Mouse (Mus musculus) hindbrain, embryonic 11.5 days (tissue): Measurements from ENCODE around the gene Sema4d. TPM values are rescaled to one million over a fixed set of nuclear protein-coding genes. Genes with fewer than 3 reads are reported as not detected.

Experiments used
- ATAC-seq: fragments of 200-750 bp; cut with Nextera tagmentation; 2 replicates; pipeline ENCODE4 v1.8.0; 2017; ENCODE audit warnings: mild to moderate bottlenecking, moderate TSS enrichment, moderate library complexity; ENCODE audit not compliant: low FRiP score
- DNase-seq: peaks from one replicate; pipeline ENCODE4 v3.0.0-alpha.2; 2015; ENCODE audit warnings: low spot score
- H3K27ac ChIP-seq: fragments of 300-500 bp; sonication (generic); 2 replicates; pipeline ENCODE4 v1.5.1; 2014; ENCODE audit warnings: mild to moderate bottlenecking, low read depth, low read length
- H3K27me3 ChIP-seq: fragments of 300-500 bp; sonication (generic); 2 replicates; pipeline ENCODE4 v1.6.1; 2014; ENCODE audit warnings: mild to moderate bottlenecking, low read length, moderate library complexity, mixed read lengths; ENCODE audit not compliant: control insufficient read depth, insufficient read depth
- H3K36me3 ChIP-seq: fragments of 300-500 bp; sonication (generic); 2 replicates; pipeline ENCODE4 v1.6.1; 2014; ENCODE audit warnings: mild to moderate bottlenecking, low read length, moderate library complexity, mixed read lengths; ENCODE audit not compliant: control insufficient read depth, insufficient read depth
- H3K4me1 ChIP-seq: fragments of 300-500 bp; sonication (generic); replicated peaks from 2 replicates; pipeline ENCODE4 v1.6.1; 2014; ENCODE audit warnings: low read length, mixed read lengths; ENCODE audit not compliant: control insufficient read depth, insufficient read depth
- H3K4me2 ChIP-seq: fragments of 300-500 bp; sonication (generic); replicated peaks from 2 replicates; pipeline ENCODE4 v1.6.1; 2014; ENCODE audit warnings: mild to moderate bottlenecking, low read depth, low read length
- H3K4me3 ChIP-seq: fragments of 300-500 bp; sonication (generic); 2 replicates; pipeline ENCODE4 v1.5.1; 2014; ENCODE audit warnings: low read depth, low read length
- H3K9ac ChIP-seq: fragments of 300-500 bp; sonication (generic); 2 replicates; pipeline ENCODE4 v1.6.1; 2014; ENCODE audit warnings: low read depth, low read length
- H3K9me3 ChIP-seq: fragments of 300-500 bp; sonication (generic); 2 replicates; pipeline ENCODE4 v1.6.1; 2016; ENCODE audit warnings: low read length; ENCODE audit not compliant: control insufficient read depth
- WGBS: fragments of 180-500 bp; shearing (Covaris S2); extraction: QIAGEN DNeasy Blood & Tissue Kit; methylation state at CpG from one replicate; pipeline ENCODE4 v1.1.7; 2014; 5-methylcytosine and 5-hydroxymethylcytosine counted together
- polyA plus RNA-seq: library from polyadenylated mRNA; unstranded; fragments of >200 nt; fragmentation: Nextera tagmentation; extraction: Ambion mirVana; gene quantifications from 2 replicates; pipeline ENCODE4 v1.2.1, GENCODE M21; 2014

Sema4d gene
- polyA plus RNA-seq, 1 experiment from 2014 or later: 3.9 TPM

DNA sequence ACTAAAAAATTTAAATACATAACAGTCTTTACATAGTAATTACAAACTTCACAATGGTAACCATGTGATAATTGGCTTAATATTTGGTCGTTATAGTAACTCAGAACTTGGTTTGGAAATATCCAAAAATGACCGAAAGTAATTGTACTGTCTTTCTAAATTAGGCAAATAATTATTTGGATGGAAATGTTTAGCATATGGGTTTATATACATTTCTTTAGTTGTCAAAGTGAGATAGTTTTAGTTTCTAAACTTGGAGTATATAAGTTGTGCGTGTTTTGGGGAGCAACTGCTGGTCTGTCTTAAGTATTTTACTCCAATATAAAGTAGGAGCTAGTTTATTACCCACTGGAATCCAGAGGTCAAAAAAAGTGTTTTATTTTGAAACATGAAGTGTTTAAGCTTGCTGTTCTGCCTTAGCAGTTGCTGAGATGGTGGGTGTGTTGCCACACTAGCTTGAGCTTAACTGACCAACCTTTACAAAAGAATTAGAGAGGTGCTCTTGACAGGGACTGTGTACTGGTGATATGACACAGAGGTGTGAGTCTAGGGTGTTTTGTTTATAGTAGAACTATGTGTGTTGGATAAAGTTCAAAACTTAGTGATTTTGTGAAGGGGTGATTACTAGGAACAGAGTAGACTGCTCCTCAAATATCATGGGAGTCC, 147.1 kb downstream of the Sema4d start:
- WGBS: 26% methylated on average over 3 of the region's 3 CpGs
- Histone ChIP-seq H3K9ac (peak overlapping the region; percentile 38; the same call in 1 of the 2 replicates), H3K27ac (no peak overlapping the region), H3K27me3 (no peaks in the 10 kb centered on the region), H3K9me3 (no peaks in the 10 kb centered on the region), H3K4me1 (peaks cover 2% of the 10 kb centered on the region; the same call in 1 of the 2 replicates), H3K36me3 (0 out of 2 replicates have a peak, but pooled peaks cover 4% of the 10 kb centered on the region), H3K4me3 (peak overlapping the region; percentile 85), H3K4me2 (peak overlapping the region; percentile 63)
- DNase-seq (no peak), ATAC-seq (no peak)

DNA sequence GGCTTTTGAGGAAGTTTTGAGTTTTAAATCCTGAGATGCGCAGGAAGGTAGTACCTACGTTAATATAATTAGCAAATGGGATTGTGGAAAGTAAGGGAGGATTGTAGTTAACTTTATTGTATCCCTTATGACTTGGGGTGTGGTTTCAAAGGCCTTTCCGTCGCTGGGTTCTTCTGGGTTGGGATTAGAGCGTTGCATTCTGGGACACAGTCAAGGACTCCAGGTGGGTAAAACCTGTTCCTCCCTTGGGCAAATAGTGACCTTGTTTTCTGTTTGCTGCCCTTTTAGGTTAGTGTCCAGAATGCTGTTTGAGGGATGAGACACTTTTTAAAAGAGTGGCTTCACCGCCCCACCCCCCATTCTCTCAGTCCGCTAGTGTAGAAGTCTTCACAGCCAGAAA, 147.7 kb downstream of the Sema4d start:
- H3K27me3 ChIP-seq: no peaks in the 10 kb centered on the region
- no peaks in the 10 kb centered on the region for H3K9me3 ChIP-seq
- peak overlapping the region; percentile 85 for H3K4me3 ChIP-seq
- H3K4me2 ChIP-seq: peak overlapping the region; percentile 63
- DNase-seq (peak; percentile 43), ATAC-seq (no peak)
- H3K36me3 ChIP-seq: no peaks in the 10 kb centered on the region
- no peaks in the 10 kb centered on the region; the same call in 1 of the 2 replicates for H3K4me1 ChIP-seq
- 0 out of 2 replicates have a peak overlapping the region, but pooled peaks have one; percentile 54 for H3K27ac ChIP-seq
- 0% methylated on average over 7 of the region's 7 CpGs for WGBS
- peak overlapping the region; percentile 85 for H3K9ac ChIP-seq

DNA sequence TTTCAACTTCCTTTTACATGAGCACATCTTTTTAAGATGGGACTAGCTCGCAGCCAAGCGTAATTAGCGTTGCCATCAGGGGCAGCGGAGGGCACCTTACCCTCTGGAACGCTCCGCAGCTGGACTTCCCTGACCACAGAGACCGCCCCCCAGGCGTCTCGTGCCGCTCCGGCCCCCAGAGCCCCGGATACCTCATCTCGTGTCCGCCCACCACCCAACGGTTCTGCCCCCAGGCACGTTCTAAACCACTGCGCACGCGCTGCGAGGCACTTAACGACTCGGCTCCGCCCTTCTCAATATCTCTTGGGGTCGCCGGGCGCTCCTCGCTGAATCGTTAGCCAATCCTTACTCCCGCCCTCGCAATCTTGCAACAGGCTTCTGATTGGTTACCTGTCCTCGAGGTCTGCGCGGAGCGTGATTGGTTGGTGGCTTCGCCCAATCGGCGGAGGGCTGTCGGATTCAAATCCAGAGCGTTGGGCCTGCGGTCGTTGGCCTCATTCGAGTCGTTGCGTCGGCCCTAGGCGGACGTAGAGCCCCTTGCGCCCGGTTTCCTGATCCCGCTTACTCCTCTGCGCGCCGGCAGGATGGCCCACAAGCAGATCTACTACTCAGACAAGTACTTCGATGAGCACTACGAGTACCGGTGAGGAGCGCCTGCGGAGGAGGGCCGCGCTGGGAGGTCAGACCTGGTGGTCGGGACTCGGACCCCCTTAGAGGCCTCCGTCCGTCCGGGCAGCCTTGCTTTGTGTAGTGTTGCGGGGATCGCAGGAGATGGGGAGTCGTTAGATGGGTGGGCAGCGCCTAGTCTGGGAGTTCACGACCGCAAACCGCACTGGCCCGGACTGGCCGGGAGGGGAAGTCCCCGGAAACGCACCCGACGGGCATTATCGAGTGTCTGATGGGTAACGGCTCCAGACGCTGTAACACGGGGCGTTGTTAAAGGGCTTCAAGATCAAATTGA, 148.4 kb downstream of the Sema4d start, which contains the start of gene Cks2:
Gene Cks2 (plus strand): TSS at position 404 of the 961 bp plus-strand sequence.
- Histone ChIP-seq H3K27ac (0 out of 2 replicates have a peak within 1 kb of the TSS, but pooled peaks have one; percentile 54), H3K9ac (peak within 1 kb of the TSS; percentile 85), H3K4me2 (peak within 1 kb of the TSS; percentile 63), H3K4me3 (peak within 1 kb of the TSS; percentile 85), H3K9me3 (no peaks in the 10 kb centered on the region), H3K36me3 (no peaks in the 10 kb centered on the region), H3K27me3 (no peaks in the 10 kb centered on the region), H3K4me1 (no peaks in the 10 kb centered on the region; the same call in 1 of the 2 replicates)
- ATAC-seq (peak; percentile 99), DNase-seq (peak; percentile 99)
- under 1% methylated on average over 82 of the region's 83 CpGs for WGBS

DNA sequence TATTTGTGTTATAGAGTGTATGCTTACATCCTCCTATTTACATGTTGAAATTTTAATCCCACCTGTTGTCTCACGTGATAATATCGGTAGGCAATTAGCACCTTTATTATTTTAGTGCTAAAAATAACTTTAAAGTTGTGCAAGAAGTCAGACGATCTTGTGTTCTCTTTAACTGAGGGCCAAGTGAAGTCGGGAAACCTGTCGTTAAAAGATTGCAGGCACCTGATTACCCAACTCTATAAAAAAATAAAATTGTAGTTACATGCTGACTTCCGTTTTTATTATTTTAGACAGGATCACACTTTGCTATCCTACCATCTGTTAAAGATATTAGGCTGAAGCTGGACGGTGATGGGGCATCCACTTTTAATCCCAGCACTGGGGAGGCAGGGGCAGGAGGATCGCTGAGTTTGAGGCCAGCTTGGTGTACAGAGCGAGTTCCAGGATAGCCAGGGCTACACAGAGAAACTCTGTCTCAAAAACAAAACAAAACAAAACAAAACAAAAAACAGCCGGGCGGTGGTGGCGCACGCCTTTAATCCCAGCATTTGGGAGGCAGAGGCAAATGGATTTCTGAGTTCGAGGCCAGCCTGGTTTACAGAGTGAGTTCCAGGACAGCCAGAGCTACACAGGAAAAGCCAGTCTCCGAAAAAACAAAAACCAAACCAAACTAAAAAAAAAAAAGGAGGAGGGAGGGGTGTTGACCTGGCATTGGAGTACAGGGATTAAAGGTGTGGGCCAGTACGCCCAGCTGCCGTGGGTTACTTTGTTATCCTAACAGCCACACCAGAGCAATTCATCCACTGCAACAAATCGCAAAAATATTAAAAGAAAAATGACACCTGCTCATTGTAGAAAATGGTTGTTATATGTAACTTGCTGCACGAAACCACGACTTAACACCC, 149.4 kb downstream of the Sema4d start:
- peak overlapping the region; percentile 62 for H3K9ac ChIP-seq
- peak overlapping the region; percentile 85 for H3K4me3 ChIP-seq
- ATAC-seq (peak; percentile 34), DNase-seq (no peak)
- no peaks in the 10 kb centered on the region for H3K27me3 ChIP-seq
- peak overlapping the region; percentile 52 for H3K4me2 ChIP-seq
- 55% methylated on average over 20 of the region's 20 CpGs for WGBS
- no peak overlapping the region for H3K27ac ChIP-seq
- no peaks in the 10 kb centered on the region; the same call in 1 of the 2 replicates for H3K4me1 ChIP-seq
- no peaks in the 10 kb centered on the region for H3K36me3 ChIP-seq
- no peaks in the 10 kb centered on the region for H3K9me3 ChIP-seq

DNA sequence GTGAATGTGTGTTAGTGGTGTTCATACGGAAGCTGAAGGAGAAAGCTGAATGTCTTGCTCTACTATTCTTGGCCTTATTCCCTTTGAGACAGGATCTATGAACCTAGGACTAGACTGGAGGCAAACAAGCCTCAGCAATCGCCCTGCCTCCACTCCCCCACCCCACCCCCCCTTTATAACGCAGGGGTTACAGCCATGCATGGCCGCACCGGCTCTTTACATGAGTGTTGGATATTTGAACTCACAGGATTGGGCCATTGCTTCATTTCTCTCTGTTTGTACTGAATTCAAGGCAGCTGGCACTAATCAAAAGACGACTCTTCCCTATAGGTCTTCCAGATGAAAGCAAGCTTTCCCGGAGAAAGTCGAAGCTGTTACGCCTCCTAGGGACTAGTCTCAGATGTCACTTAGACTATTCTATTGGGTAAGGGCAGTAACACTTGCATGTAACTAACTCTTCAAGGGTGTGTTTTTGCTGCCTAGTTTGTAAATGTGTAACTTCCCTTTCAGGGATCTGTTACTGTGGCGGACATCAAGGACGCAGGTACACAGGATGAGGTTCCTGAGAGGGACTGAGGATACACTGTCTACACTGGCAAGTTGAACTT, 151.3 kb downstream of the Sema4d start:
- Histone ChIP-seq H3K27me3 (no peaks in the 10 kb centered on the region), H3K4me2 (no peak overlapping the region), H3K4me3 (no peak overlapping the region), H3K4me1 (no peaks in the 10 kb centered on the region; the same call in 1 of the 2 replicates), H3K27ac (no peak overlapping the region), H3K9me3 (no peaks in the 10 kb centered on the region), H3K36me3 (no peaks in the 10 kb centered on the region), H3K9ac (no peak overlapping the region)
- ATAC-seq (no peak), DNase-seq (no peak)
- 39% methylated on average over 11 of the region's 11 CpGs for WGBS

DNA sequence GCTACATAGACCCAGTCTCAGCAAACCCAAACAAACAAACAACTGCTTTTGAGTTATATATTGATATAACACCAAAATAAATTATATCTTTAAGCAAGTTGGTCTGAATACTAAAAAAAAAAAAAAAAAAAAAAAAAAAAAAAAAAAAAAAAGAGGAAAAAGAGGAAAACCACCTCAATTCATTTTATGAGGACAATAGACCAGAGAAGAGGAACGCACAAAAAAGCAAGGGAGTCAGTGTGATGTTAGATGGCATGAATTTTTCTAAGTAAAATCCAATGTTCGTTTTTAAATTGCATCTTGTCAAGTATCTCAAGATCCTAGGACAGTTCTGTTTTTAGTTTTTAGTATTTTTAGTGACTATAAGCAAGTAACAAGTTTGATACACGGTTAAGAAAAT, 152.1 kb downstream of the Sema4d start:
- H3K9me3 ChIP-seq: no peaks in the 10 kb centered on the region
- no peaks in the 10 kb centered on the region for H3K4me1 ChIP-seq
- H3K36me3 ChIP-seq: no peaks in the 10 kb centered on the region
- no peak overlapping the region for H3K27ac ChIP-seq
- no peak overlapping the region for H3K4me3 ChIP-seq
- H3K27me3 ChIP-seq: no peaks in the 10 kb centered on the region
- 92% methylated on average over 3 of the region's 3 CpGs for WGBS
- H3K9ac ChIP-seq: no peak overlapping the region
- no peak for DNase-seq
- ATAC-seq: no peak
- H3K4me2 ChIP-seq: no peak overlapping the region

DNA sequence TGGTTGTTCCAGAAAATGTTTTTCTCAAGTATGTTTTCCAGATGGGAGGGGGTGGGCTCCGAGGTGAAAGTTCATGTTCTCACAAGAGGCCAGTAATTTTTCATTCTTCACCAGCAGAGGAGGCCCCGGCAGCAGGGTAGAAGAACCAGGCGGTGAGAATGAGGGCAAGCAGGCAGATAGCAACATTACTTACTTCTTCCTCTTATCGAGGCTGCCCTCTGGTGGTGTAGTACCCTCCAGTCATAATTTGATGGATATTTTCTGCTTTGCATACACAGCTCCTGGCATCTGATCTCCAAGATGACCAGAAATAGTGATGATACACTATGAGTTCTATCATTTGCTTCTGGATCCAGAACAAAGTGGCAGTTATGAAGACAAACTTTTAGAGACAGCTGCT, 154.6 kb downstream of the Sema4d start:
- Histone ChIP-seq H3K4me1 (no peaks in the 10 kb centered on the region), H3K4me2 (no peak overlapping the region), H3K9me3 (no peaks in the 10 kb centered on the region), H3K27ac (no peak overlapping the region), H3K9ac (no peak overlapping the region), H3K4me3 (no peak overlapping the region), H3K27me3 (no peaks in the 10 kb centered on the region), H3K36me3 (no peaks in the 10 kb centered on the region)
- ATAC-seq (no peak), DNase-seq (no peak)
- WGBS: 88% methylated on average over 4 of the region's 4 CpGs
